Mouse (Mus musculus): Measurements from ENCODE around the gene Dars. TPM values are rescaled to one million over a fixed set of nuclear protein-coding genes. Genes with fewer than 3 reads are reported as not detected.

Dars gene
- polyA plus RNA-seq, 1 experiment from 2014 or later, result 75.2 TPM

GRCm38 (mm10) chr1:128405041-128405481, 12.1 kb downstream of the Dars start:
- ATAC-seq (no peak), DNase-seq (no peak)
- no peak overlapping the region for H3K27ac ChIP-seq (ENCODE audit: low read depth)
- H3K4me1 ChIP-seq (ENCODE audit: insufficient read depth), result peaks cover 11% of the 10 kb centered on the region
- H3K4me3 ChIP-seq (ENCODE audit: low read depth, low read length), result no peak overlapping the region
- no peak overlapping the region for H3K4me2 ChIP-seq (ENCODE audit: low read depth, low read length)
- H3K27me3 ChIP-seq (ENCODE audit: insufficient read depth, low read length), result no peaks in the 10 kb centered on the region
- peaks cover 43% of the 10 kb centered on the region for H3K36me3 ChIP-seq (replicated peaks; ENCODE audit: insufficient read depth, low read length)
- no peaks in the 10 kb centered on the region for H3K9me3 ChIP-seq (ENCODE audit: low read length)
- TF ChIP-seq EP300 (IDR thresholded peaks at IDR 0.05; ENCODE audit: low read depth) (no peak), CTCF (IDR thresholded peaks at IDR 0.05; ENCODE audit: low read depth) (no peak)
- 82% methylated on average over 2 of the region's 2 CpGs for WGBS (ENCODE audit: insufficient replicate concordance)
- no peak overlapping the region for H3K9ac ChIP-seq (replicated peaks)

GRCm38 (mm10) chr1:128400926-128401325, 16.2 kb downstream of the Dars start:
- WGBS (ENCODE audit: insufficient replicate concordance), result 82% methylated on average over 2 of the region's 2 CpGs
- Histone ChIP-seq H3K36me3 (replicated peaks; ENCODE audit: insufficient read depth, low read length) (peaks cover 49% of the 10 kb centered on the region), H3K9me3 (ENCODE audit: low read length) (no peaks in the 10 kb centered on the region)

DNA sequence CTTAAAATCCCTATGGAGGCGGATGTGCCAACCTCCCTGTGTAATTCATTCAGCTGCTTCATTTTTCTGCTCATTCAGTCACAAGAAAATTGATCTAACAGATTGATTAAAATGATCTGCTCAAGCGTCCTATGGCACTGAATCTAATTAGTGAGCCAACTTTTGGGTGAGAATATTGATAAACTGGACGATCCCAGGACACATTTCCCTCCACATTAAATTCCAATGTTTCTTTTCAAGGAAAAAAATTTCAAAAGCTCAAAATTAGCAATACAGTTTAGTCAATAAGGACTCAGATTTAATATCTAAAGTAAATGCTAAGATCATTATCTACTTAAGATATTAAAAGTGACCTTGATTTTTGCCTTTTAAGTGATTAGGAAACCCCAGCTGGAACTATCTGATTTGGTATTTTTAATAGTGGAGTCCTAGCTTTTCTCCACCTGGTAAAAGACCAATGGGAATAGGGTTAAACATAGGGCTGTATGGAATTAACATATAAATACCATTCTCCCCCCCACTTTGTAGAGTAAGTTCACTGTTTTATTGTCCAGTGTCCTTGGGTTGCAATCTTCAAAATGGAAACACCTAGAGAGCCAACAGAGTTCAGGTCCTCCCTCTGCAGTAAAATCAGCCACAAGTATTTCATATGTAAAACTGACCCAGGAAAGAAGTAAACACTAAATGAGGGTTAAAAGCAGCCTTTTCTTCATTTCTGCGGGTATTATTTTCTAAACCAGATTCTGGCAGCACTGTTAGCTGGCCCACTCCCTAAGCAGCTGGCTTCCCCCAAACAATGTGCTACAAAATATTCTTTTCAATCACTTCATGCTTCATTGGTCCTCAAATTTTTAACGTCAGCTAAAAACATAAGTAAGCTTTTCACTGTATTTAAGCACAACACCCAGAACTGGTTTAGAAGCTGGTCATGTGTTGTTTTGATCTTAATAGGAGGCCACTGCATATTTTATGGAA, 16.9 kb downstream of the Dars start:
- WGBS (ENCODE audit: insufficient replicate concordance), result 82% methylated on average over 5 of the region's 5 CpGs
- no peak overlapping the region for H3K4me2 ChIP-seq (ENCODE audit: low read depth, low read length)
- no peaks in the 10 kb centered on the region for H3K27me3 ChIP-seq (ENCODE audit: insufficient read depth, low read length)
- H3K36me3 ChIP-seq (replicated peaks; ENCODE audit: insufficient read depth, low read length), result peaks cover 46% of the 10 kb centered on the region
- no peak overlapping the region for H3K27ac ChIP-seq (ENCODE audit: low read depth)
- no peaks in the 10 kb centered on the region for H3K9me3 ChIP-seq (ENCODE audit: low read length)
- no peak overlapping the region for H3K4me3 ChIP-seq (ENCODE audit: low read depth, low read length)
- no peak for ATAC-seq
- no peak for DNase-seq
- TF ChIP-seq EP300 (IDR thresholded peaks at IDR 0.05; ENCODE audit: low read depth) (no peak), CTCF (IDR thresholded peaks at IDR 0.05; ENCODE audit: low read depth) (no peak)
- H3K9ac ChIP-seq (replicated peaks), result no peak overlapping the region
- H3K4me1 ChIP-seq (ENCODE audit: insufficient read depth), result peaks cover 2% of the 10 kb centered on the region; the same call in 1 of the 2 replicates

More at GRCm38 (mm10) chr1:128400926-128401325, 16.2 kb downstream of the Dars start:
- no peak for DNase-seq
- no peak overlapping the region for H3K9ac ChIP-seq (replicated peaks)
- no peak for ATAC-seq
- H3K27me3 ChIP-seq (ENCODE audit: insufficient read depth, low read length), result no peaks in the 10 kb centered on the region
- TF ChIP-seq EP300 (IDR thresholded peaks at IDR 0.05; ENCODE audit: low read depth), result no peak
- TF ChIP-seq CTCF (IDR thresholded peaks at IDR 0.05; ENCODE audit: low read depth), result no peak
- H3K4me1 ChIP-seq (ENCODE audit: insufficient read depth), result peaks cover 2% of the 10 kb centered on the region; the same call in 1 of the 2 replicates
- H3K4me3 ChIP-seq (ENCODE audit: low read depth, low read length), result no peak overlapping the region
- no peak overlapping the region for H3K27ac ChIP-seq (ENCODE audit: low read depth)
- no peak overlapping the region for H3K4me2 ChIP-seq (ENCODE audit: low read depth, low read length)

DNA sequence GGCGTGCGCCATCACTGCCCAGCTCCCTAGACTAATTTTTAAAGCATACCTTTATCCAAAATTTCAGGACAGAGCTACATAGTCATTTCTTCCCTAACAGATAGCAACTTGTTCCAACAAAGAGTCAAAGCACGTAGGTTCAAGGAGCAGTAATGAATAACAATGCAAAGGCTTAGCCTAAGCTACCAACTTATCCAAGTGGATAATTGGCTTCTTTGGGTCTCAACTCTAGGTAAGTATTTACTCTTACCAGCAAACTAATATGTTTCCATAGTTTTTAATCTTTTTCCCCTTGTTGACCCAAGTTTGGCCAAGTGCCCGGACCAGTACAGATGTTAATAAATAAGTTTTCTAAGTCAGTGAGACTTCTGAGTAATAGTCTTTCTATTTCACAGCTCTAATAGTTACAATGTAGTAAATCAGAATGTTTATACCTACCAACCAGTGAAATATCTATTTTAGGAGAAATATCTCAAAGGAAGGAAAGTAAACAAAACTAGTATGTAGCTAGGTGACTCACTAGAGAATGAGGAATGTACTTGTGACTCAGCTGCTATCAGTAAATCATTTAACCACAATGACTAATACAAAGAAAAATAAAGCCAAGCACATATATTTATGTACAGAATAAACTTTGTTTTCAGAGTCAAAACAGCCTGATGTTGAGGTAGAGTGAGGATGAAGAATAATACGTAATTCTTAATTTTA, 18.3 kb downstream of the Dars start:
- DNase-seq, result no peak
- H3K27ac ChIP-seq (ENCODE audit: low read depth), result peak overlapping the region; percentile 62
- H3K36me3 ChIP-seq (replicated peaks; ENCODE audit: insufficient read depth, low read length), result peaks cover 38% of the 10 kb centered on the region
- 85% methylated on average over 5 of the region's 5 CpGs for WGBS (ENCODE audit: insufficient replicate concordance)
- H3K9ac ChIP-seq (replicated peaks), result no peak overlapping the region
- no peak for TF ChIP-seq CTCF (IDR thresholded peaks at IDR 0.05; ENCODE audit: low read depth)
- H3K4me3 ChIP-seq (ENCODE audit: low read depth, low read length), result no peak overlapping the region
- H3K27me3 ChIP-seq (ENCODE audit: insufficient read depth, low read length), result no peaks in the 10 kb centered on the region
- no peak overlapping the region for H3K4me2 ChIP-seq (ENCODE audit: low read depth, low read length)
- peaks cover 2% of the 10 kb centered on the region; the same call in 1 of the 2 replicates for H3K4me1 ChIP-seq (ENCODE audit: insufficient read depth)
- peak; percentile 74 for ATAC-seq
- H3K9me3 ChIP-seq (ENCODE audit: low read length), result no peaks in the 10 kb centered on the region

DNA sequence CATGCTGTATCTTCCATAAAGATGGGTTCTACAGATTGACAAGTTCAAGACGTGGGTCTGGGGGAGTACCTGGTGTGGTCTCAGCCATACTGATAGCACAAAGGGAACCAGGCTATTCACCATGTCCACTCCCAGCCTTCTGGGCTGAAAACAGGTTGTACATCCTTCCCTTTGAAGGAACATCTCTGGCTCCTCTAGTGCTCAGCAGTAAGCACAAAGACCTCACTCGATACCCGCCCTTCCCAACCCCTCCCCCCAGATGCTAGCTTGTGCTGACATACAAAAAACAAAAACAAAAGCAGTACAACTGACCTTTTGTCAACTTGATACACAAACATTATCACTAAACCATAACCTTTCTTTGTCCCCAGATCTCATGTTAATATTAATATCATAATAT, 22.5 kb downstream of the Dars start:
- DNase-seq (no peak), ATAC-seq (no peak)
- H3K27ac ChIP-seq (ENCODE audit: low read depth), result no peak overlapping the region
- H3K4me3 ChIP-seq (ENCODE audit: low read depth, low read length), result no peak overlapping the region
- H3K27me3 ChIP-seq (ENCODE audit: insufficient read depth, low read length), result no peaks in the 10 kb centered on the region
- no peaks in the 10 kb centered on the region for H3K9me3 ChIP-seq (ENCODE audit: low read length)
- no peak for TF ChIP-seq CTCF (IDR thresholded peaks at IDR 0.05; ENCODE audit: low read depth)
- no peak for TF ChIP-seq EP300 (IDR thresholded peaks at IDR 0.05; ENCODE audit: low read depth)
- H3K36me3 ChIP-seq (replicated peaks; ENCODE audit: insufficient read depth, low read length), result peaks cover 29% of the 10 kb centered on the region
- H3K4me1 ChIP-seq (ENCODE audit: insufficient read depth), result 0 out of 2 replicates have a peak, but pooled peaks cover 2% of the 10 kb centered on the region
- H3K9ac ChIP-seq (replicated peaks), result no peak overlapping the region
- 82% methylated on average over 3 of the region's 3 CpGs for WGBS (ENCODE audit: insufficient replicate concordance)
- H3K4me2 ChIP-seq (ENCODE audit: low read depth, low read length), result no peak overlapping the region

GRCm38 (mm10) chr1:128392382-128392781, 24.8 kb downstream of the Dars start:
- no peak overlapping the region for H3K9ac ChIP-seq (replicated peaks)

More at GRCm38 (mm10) chr1:128392382-128392781, 24.8 kb downstream of the Dars start:
- H3K9me3 ChIP-seq (ENCODE audit: low read length), result no peaks in the 10 kb centered on the region
- peaks cover 36% of the 10 kb centered on the region for H3K36me3 ChIP-seq (replicated peaks; ENCODE audit: insufficient read depth, low read length)
- no peak for ATAC-seq
- no peak for DNase-seq
- H3K4me1 ChIP-seq (ENCODE audit: insufficient read depth), result no peaks in the 10 kb centered on the region
- H3K4me3 ChIP-seq (ENCODE audit: low read depth, low read length), result no peak overlapping the region
- H3K27ac ChIP-seq (ENCODE audit: low read depth), result no peak overlapping the region
- 73% methylated on average over 2 of the region's 2 CpGs for WGBS (ENCODE audit: insufficient replicate concordance)
- no peaks in the 10 kb centered on the region for H3K27me3 ChIP-seq (ENCODE audit: insufficient read depth, low read length)
- no peak overlapping the region for H3K4me2 ChIP-seq (ENCODE audit: low read depth, low read length)
- TF ChIP-seq CTCF (IDR thresholded peaks at IDR 0.05; ENCODE audit: low read depth) (no peak), EP300 (IDR thresholded peaks at IDR 0.05; ENCODE audit: low read depth) (no peak)

All from liver, postnatal 0 days (tissue).